Mouse (Mus musculus) brain, adult 2 months (tissue): ENCODE data around the gene Grin2d.

ENCODE experiments used
- DNase-seq: peaks from one replicate; pipeline ENCODE4 v3.0.0; 2011; ENCODE audit warnings: low read depth, low spot score

Gene Grin2d

GRCm38 (mm10) chr7:45897258-45897757, 19.1 kb upstream of the Grin2d start:
- peak; percentile 82 for DNase-seq

GRCm38 (mm10) chr7:45896517-45897257, 18.5 kb upstream of the Grin2d start, which contains the start of the genes Syngr4 and Tmem143:
TSS of gene Syngr4 (minus strand) at chr7:45896714.
TSS of gene Tmem143 (plus strand) at chr7:45896941.
- DNase-seq, result peak; percentile 99

- DNase-seq, result no peak
Measured at GRCm38 (mm10) chr7:45895931-45896516, 17.8 kb upstream of the Grin2d start.

- DNase-seq, result no peak
Measured at GRCm38 (mm10) chr7:45892651-45893050, 14.5 kb upstream of the Grin2d start.

GRCm38 (mm10) chr7:45887246-45887645, 9.1 kb upstream of the Grin2d start:
- no peak for DNase-seq

GRCm38 (mm10) chr7:45881011-45881410, 2.8 kb upstream of the Grin2d start:
- no peak for DNase-seq

- DNase-seq, result no peak
Measured at GRCm38 (mm10) chr7:45880531-45880930, 2.4 kb upstream of the Grin2d start.

- DNase-seq, result no peak
Measured at GRCm38 (mm10) chr7:45876895-45877294, 1.3 kb downstream of the Grin2d start.

- DNase-seq, result peak; percentile 56
Measured at GRCm38 (mm10) chr7:45873061-45873947, 4.9 kb downstream of the Grin2d start.

- peak; percentile 95 for DNase-seq
Measured at GRCm38 (mm10) chr7:45872624-45873023, 5.6 kb downstream of the Grin2d start, which contains the start of gene Kdelr1. TSS of gene Kdelr1 (plus strand) at chr7:45872772.

GRCm38 (mm10) chr7:45870282-45871058, 7.7 kb downstream of the Grin2d start:
- peak; percentile 23 for DNase-seq

GRCm38 (mm10) chr7:45869787-45870186, 8.4 kb downstream of the Grin2d start:
- peak; percentile 36 for DNase-seq

GRCm38 (mm10) chr7:45869107-45869670, 9.0 kb downstream of the Grin2d start:
- peak; percentile 32 for DNase-seq

- no peak for DNase-seq
Measured at GRCm38 (mm10) chr7:45867871-45868270, 10.3 kb downstream of the Grin2d start.

GRCm38 (mm10) chr7:45865925-45866910, 12.0 kb downstream of the Grin2d start:
- DNase-seq, result peak; percentile 92

GRCm38 (mm10) chr7:45864435-45864834, 13.7 kb downstream of the Grin2d start:
- no peak for DNase-seq

- DNase-seq, result no peak
Measured at GRCm38 (mm10) chr7:45862804-45863203, 15.4 kb downstream of the Grin2d start.

GRCm38 (mm10) chr7:45859008-45859407, 19.2 kb downstream of the Grin2d start:
- no peak for DNase-seq
